Mouse (Mus musculus): ENCODE measurements around the gene Camta2. TPM values are rescaled to one million over a fixed set of nuclear protein-coding genes. Genes with fewer than 3 reads are reported as not detected.
A peak's percentile ranks its signal among the peaks of the same experiment; 100 is the strongest.

Gene Camta2
- polyA plus RNA-seq, 1 experiment: 38.4 TPM

DNA sequence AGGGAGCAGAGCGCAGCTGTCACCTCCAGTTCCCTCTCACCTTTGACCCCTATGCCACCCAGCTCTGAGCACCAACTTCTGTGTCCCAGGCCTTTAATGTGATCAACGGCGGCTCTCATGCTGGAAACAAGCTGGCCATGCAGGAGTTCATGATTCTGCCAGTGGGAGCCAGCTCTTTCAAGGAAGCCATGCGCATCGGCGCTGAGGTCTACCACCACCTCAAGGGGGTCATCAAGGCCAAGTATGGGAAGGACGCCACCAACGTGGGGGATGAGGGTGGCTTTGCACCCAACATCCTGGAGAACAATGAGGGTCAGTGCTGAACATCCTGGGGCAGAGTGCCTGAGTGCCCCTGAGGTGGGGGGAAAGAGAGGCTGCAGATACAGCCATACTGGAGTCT lies 27.3 kb downstream of the Camta2 start:
- Histone ChIP-seq H3K4me1 (replicated peaks; ENCODE audit: control insufficient read depth, insufficient read depth, low read length) (peaks cover 31% of the 10 kb centered on the region), H3K36me3 (ENCODE audit: control insufficient read depth, insufficient read depth, low read length) (peaks cover 34% of the 10 kb centered on the region), H3K27me3 (ENCODE audit: control insufficient read depth, insufficient read depth, low read length) (no peaks in the 10 kb centered on the region), H3K27ac (ENCODE audit: control insufficient read depth, insufficient read depth, low read length) (no peak overlapping the region), H3K4me3 (ENCODE audit: control insufficient read depth, insufficient read depth, low read length) (no peak overlapping the region)
- DNase-seq: no peak
- TF ChIP-seq POLR2A (IDR thresholded peaks at IDR 0.05; ENCODE audit: control insufficient read depth, extremely low read depth, insufficient read depth, low read length, poor library complexity) (no peak), CTCF (IDR thresholded peaks at IDR 0.05; ENCODE audit: borderline replicate concordance, control insufficient read depth, extremely low read depth, insufficient read depth, low read length, poor library complexity) (no peak)
- WGBS: 95% methylated on average over 8 of the region's 8 CpGs

DNA sequence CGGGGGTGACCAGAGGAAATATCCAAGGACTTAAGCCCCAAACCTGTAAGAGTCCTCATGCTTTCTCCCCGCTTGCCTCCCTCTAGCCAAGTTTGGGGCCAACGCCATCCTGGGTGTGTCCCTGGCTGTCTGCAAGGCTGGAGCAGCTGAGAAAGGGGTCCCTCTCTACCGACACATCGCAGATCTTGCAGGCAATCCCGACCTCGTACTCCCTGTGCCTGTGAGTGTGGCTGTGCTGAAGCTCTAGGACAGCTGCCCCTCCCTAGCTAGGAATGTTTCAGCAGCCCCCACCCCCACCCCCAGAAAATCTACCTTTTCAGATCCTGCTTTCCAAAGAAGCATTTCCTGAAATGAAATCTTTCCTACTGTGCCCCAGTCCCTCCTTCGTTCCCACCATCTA lies 29.0 kb downstream of the Camta2 start:
- TF ChIP-seq CTCF (IDR thresholded peaks at IDR 0.05; ENCODE audit: borderline replicate concordance, control insufficient read depth, extremely low read depth, insufficient read depth, low read length, poor library complexity) (no peak), POLR2A (IDR thresholded peaks at IDR 0.05; ENCODE audit: control insufficient read depth, extremely low read depth, insufficient read depth, low read length, poor library complexity) (no peak)
- peaks cover 21% of the 10 kb centered on the region for H3K36me3 ChIP-seq (ENCODE audit: control insufficient read depth, insufficient read depth, low read length)
- H3K27ac ChIP-seq (ENCODE audit: control insufficient read depth, insufficient read depth, low read length): no peak overlapping the region
- no peak for DNase-seq
- no peaks in the 10 kb centered on the region for H3K27me3 ChIP-seq (ENCODE audit: control insufficient read depth, insufficient read depth, low read length)
- H3K4me3 ChIP-seq (ENCODE audit: control insufficient read depth, insufficient read depth, low read length): no peak overlapping the region
- H3K4me1 ChIP-seq (replicated peaks; ENCODE audit: control insufficient read depth, insufficient read depth, low read length): peaks cover 31% of the 10 kb centered on the region
- WGBS: 90% methylated on average over 8 of the region's 8 CpGs

DNA sequence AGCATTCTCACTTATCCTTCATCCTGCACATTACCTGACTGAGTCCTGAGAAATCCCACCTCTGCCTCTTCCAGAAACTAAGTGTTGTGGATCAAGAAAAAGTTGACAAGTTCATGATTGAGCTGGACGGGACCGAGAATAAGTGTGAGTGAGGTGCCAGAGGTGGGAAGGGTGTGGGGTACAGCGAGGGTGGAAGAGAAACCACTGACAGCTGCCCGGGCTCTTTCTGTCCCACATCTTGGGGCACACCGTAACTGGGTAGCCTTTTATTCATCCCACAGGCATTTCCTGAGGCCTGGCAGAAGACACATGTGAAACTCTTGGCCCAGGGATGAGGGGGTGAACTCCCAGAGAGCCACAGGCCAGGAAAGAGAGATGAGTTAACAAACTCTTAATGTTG lies 29.4 kb downstream of the Camta2 start:
- no peak for DNase-seq
- 21% methylated on average over 5 of the region's 5 CpGs for WGBS

DNA sequence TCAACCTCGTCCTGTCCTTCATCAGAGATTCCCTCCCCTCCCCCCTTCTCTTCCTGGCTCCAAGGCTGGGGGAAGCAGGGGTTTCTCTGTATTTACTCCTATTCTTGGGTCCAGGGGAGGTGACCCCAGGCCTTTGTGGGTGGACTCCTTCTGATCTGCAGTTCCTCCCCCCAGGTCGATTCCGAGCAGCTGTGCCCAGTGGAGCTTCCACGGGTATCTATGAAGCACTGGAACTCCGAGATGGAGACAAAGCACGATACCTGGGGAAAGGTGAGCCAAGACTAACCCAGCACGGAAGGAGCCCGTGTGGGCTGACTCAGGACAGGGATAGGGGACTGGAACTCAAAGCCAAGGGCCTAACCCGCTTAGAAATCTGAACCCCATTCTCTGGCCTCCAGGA lies 29.9 kb downstream of the Camta2 start:
- TF ChIP-seq POLR2A (IDR thresholded peaks at IDR 0.05; ENCODE audit: control insufficient read depth, extremely low read depth, insufficient read depth, low read length, poor library complexity) (no peak), CTCF (IDR thresholded peaks at IDR 0.05; ENCODE audit: borderline replicate concordance, control insufficient read depth, extremely low read depth, insufficient read depth, low read length, poor library complexity) (no peak)
- Histone ChIP-seq H3K27ac (ENCODE audit: control insufficient read depth, insufficient read depth, low read length) (peak overlapping the region; percentile 20; the same call in 1 of the 2 replicates), H3K4me3 (ENCODE audit: control insufficient read depth, insufficient read depth, low read length) (no peak overlapping the region), H3K4me1 (replicated peaks; ENCODE audit: control insufficient read depth, insufficient read depth, low read length) (peaks cover 31% of the 10 kb centered on the region), H3K36me3 (ENCODE audit: control insufficient read depth, insufficient read depth, low read length) (peaks cover 13% of the 10 kb centered on the region), H3K27me3 (ENCODE audit: control insufficient read depth, insufficient read depth, low read length) (no peaks in the 10 kb centered on the region)
- DNase-seq: no peak
- 84% methylated on average over 9 of the region's 9 CpGs for WGBS

More for the DNA sequence above, 29.4 kb downstream of the Camta2 start:
- TF ChIP-seq POLR2A (IDR thresholded peaks at IDR 0.05; ENCODE audit: control insufficient read depth, extremely low read depth, insufficient read depth, low read length, poor library complexity) (no peak), CTCF (IDR thresholded peaks at IDR 0.05; ENCODE audit: borderline replicate concordance, control insufficient read depth, extremely low read depth, insufficient read depth, low read length, poor library complexity) (no peak)
- Histone ChIP-seq H3K27ac (ENCODE audit: control insufficient read depth, insufficient read depth, low read length) (no peak overlapping the region), H3K36me3 (ENCODE audit: control insufficient read depth, insufficient read depth, low read length) (peaks cover 17% of the 10 kb centered on the region), H3K4me3 (ENCODE audit: control insufficient read depth, insufficient read depth, low read length) (no peak overlapping the region), H3K27me3 (ENCODE audit: control insufficient read depth, insufficient read depth, low read length) (no peaks in the 10 kb centered on the region), H3K4me1 (replicated peaks; ENCODE audit: control insufficient read depth, insufficient read depth, low read length) (peaks cover 31% of the 10 kb centered on the region)

DNA sequence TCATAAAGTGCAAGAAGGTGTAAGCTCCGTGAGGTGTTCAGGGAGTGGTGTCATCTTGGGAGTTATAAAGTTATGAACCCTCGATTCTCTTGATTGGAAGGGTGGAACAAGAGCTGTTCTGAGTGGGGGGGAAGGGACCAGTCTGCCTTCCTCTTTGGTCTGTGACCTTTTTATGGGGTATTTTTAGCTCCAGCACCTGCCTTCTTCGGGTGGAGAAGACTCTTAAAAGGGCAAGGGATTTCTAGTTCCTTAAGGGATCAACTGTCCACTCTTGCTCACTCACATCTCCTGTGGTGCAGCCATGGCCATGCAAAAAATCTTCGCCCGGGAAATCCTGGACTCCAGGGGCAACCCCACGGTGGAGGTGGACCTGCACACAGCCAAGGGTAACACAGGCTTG lies 30.3 kb downstream of the Camta2 start:
- Histone ChIP-seq H3K27me3 (ENCODE audit: control insufficient read depth, insufficient read depth, low read length) (no peaks in the 10 kb centered on the region), H3K4me3 (ENCODE audit: control insufficient read depth, insufficient read depth, low read length) (no peak overlapping the region), H3K4me1 (replicated peaks; ENCODE audit: control insufficient read depth, insufficient read depth, low read length) (peaks cover 31% of the 10 kb centered on the region), H3K27ac (ENCODE audit: control insufficient read depth, insufficient read depth, low read length) (peak overlapping the region; percentile 20; the same call in 1 of the 2 replicates), H3K36me3 (ENCODE audit: control insufficient read depth, insufficient read depth, low read length) (peaks cover 13% of the 10 kb centered on the region)
- WGBS: 56% methylated on average over 6 of the region's 6 CpGs
- TF ChIP-seq POLR2A (IDR thresholded peaks at IDR 0.05; ENCODE audit: control insufficient read depth, extremely low read depth, insufficient read depth, low read length, poor library complexity): no peak
- TF ChIP-seq CTCF (IDR thresholded peaks at IDR 0.05; ENCODE audit: borderline replicate concordance, control insufficient read depth, extremely low read depth, insufficient read depth, low read length, poor library complexity): no peak
- DNase-seq: peak; percentile 24

DNA sequence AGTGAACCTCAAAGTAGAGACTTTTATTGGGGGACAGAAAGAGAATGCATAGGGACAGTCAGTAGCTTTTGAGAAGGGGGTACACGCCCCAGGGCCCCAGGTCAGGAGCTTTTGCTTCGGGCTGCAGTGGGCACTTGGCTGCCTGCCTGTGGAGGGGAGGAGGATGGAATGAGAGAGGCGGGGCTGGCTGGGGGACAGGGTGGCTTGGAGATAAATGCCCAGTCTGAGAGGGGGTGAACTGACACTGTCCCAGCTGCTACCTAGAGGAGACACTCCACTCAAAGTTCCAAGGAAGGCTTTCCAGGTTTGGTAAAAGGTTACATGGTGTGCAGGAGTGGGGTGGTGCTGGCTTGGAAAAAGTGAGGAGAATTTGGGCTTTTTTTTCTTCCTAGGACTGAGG lies 30.9 kb downstream of the Camta2 start, which contains the start of gene Eno3:
Eno3 (plus strand) TSS at position 239 of the 400 bp plus-strand sequence.
- DNase-seq: no peak
- peaks cover 13% of the 10 kb centered on the region for H3K36me3 ChIP-seq (ENCODE audit: control insufficient read depth, insufficient read depth, low read length)
- peak within 1 kb of the TSS; percentile 97 for H3K27ac ChIP-seq (ENCODE audit: control insufficient read depth, insufficient read depth, low read length)
- TF ChIP-seq CTCF (IDR thresholded peaks at IDR 0.05; ENCODE audit: borderline replicate concordance, control insufficient read depth, extremely low read depth, insufficient read depth, low read length, poor library complexity) (no peak), POLR2A (IDR thresholded peaks at IDR 0.05; ENCODE audit: control insufficient read depth, extremely low read depth, insufficient read depth, low read length, poor library complexity) (no peak)
- H3K27me3 ChIP-seq (ENCODE audit: control insufficient read depth, insufficient read depth, low read length): no peaks in the 10 kb centered on the region
- 73% methylated on average over 3 of the region's 3 CpGs for WGBS
- peak within 1 kb of the TSS; percentile 100 for H3K4me3 ChIP-seq (ENCODE audit: control insufficient read depth, insufficient read depth, low read length)
- H3K4me1 ChIP-seq (replicated peaks; ENCODE audit: control insufficient read depth, insufficient read depth, low read length): peaks cover 33% of the 10 kb centered on the region

DNA sequence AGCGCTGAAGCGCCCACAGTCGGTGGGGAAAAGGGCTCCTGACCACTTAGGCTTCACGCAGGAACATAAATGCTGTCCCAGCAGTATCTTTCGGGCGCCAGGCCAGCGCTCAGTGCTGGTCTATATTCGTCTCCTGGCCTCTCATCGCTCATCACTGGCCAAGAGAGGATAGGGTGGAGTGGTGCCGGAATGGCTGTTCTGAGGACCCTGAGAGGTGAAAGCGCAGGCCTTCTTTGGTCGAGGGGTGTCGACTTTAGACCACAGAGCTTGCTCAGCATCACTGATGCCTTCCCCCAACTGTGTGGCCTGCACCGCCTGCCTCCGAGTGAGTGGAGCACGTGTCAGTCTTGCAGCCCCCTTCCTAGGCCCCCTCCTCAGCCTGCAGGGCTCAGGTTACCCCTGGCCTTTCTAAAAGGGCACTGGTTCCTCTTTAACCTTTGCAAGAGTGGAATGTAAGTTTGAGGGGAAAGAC lies 31.4 kb downstream of the Camta2 start:
- no peaks in the 10 kb centered on the region for H3K27me3 ChIP-seq (ENCODE audit: control insufficient read depth, insufficient read depth, low read length)
- H3K4me1 ChIP-seq (replicated peaks; ENCODE audit: control insufficient read depth, insufficient read depth, low read length): peaks cover 35% of the 10 kb centered on the region
- H3K36me3 ChIP-seq (ENCODE audit: control insufficient read depth, insufficient read depth, low read length): peaks cover 16% of the 10 kb centered on the region
- peak; percentile 16 for DNase-seq
- H3K27ac ChIP-seq (ENCODE audit: control insufficient read depth, insufficient read depth, low read length): peak overlapping the region; percentile 97; the same call in 1 of the 2 replicates
- H3K4me3 ChIP-seq (ENCODE audit: control insufficient read depth, insufficient read depth, low read length): peak overlapping the region; percentile 100
- TF ChIP-seq POLR2A (IDR thresholded peaks at IDR 0.05; ENCODE audit: control insufficient read depth, extremely low read depth, insufficient read depth, low read length, poor library complexity): no peak
- TF ChIP-seq CTCF (IDR thresholded peaks at IDR 0.05; ENCODE audit: borderline replicate concordance, control insufficient read depth, extremely low read depth, insufficient read depth, low read length, poor library complexity): no peak
- WGBS: 74% methylated on average over 16 of the region's 16 CpGs
